Mouse (Mus musculus): ENCODE measurements around the gene Gtf2i. TPM values are rescaled to one million over a fixed set of nuclear protein-coding genes. Genes with fewer than 3 reads are reported as not detected.

Gene Gtf2i
- total and polyA plus RNA-seq, 3 experiments = 28.4 to 60.9 (median 42.2) TPM

- Histone ChIP-seq H3K4me2 (ENCODE audit: insufficient read depth, low read depth, poor library complexity, severe bottlenecking) (no peak overlapping the region), H3K9ac (ENCODE audit: insufficient read depth, low read depth) (no peak overlapping the region), H3K4me1 (ENCODE audit: control insufficient read depth in 1 of 2, insufficient read depth in 2 of 2) (peaks cover 0 to 4% of the 10 kb centered on the region in 2 experiments; a peak in 1 of 4 replicates), H3K27ac (ENCODE audit: insufficient read depth, low read depth) (no peak overlapping the region), H3K9me3 (replicated peaks; ENCODE audit: low read length) (no peaks in the 10 kb centered on the region), H3K79me2 (replicated peaks; ENCODE audit: control insufficient read depth, extremely low read depth, insufficient read depth, poor library complexity, severe bottlenecking) (no peaks in the 10 kb centered on the region), H3K4me3 (replicated peaks in 1 of 3; ENCODE audit: low read depth in 2 of 3, low read length in 2 of 3, poor library complexity in 1 of 3) (no peak overlapping the region), H3K27me3 (replicated peaks) (no peaks in the 10 kb centered on the region), H3K36me3 (replicated peaks in 1 of 2; ENCODE audit: control insufficient read depth in 1 of 2, insufficient read depth in 1 of 2, low read length in 1 of 2) (no peaks in the 10 kb centered on the region)
- TF ChIP-seq CHD1 (IDR thresholded peaks at IDR 0.05; ENCODE audit: low read depth, low read length) = no peak
- TF ChIP-seq EP300 (IDR thresholded peaks at IDR 0.05; ENCODE audit: low read length) = no peak
- TF ChIP-seq POLR2A (IDR thresholded peaks at IDR 0.05; ENCODE audit: low read depth, low read length) = no peak
- TF ChIP-seq ELF1 (IDR thresholded peaks at IDR 0.05; ENCODE audit: low read depth, low read length) = no peak
- no peak for TF ChIP-seq ETS1 (conservative IDR thresholded peaks at IDR 0.05; ENCODE audit: low read depth, low read length)
- TF ChIP-seq CTCF (conservative IDR thresholded peaks at IDR 0.05 in 1 of 2, IDR thresholded peaks at IDR 0.05 in 1 of 2; ENCODE audit: low read depth in 2 of 2, low read length in 2 of 2) = no peak
- no peak for TF ChIP-seq BHLHE40 (IDR thresholded peaks at IDR 0.05; ENCODE audit: low read depth, low read length)
- TF ChIP-seq CHD2 (IDR thresholded peaks at IDR 0.05; ENCODE audit: low read length) = no peak
- no peak for TF ChIP-seq HCFC1 (IDR thresholded peaks at IDR 0.05; ENCODE audit: low read depth, low read length)
- TF ChIP-seq USF1 (IDR thresholded peaks at IDR 0.05; ENCODE audit: low read depth, low read length) = no peak
- TF ChIP-seq NELFE (IDR thresholded peaks at IDR 0.05; ENCODE audit: low read depth, low read length) = no peak
- TF ChIP-seq UBTF (IDR thresholded peaks at IDR 0.05; ENCODE audit: low read depth, low read length) = no peak
- no peak for TF ChIP-seq ZMIZ1 (IDR thresholded peaks at IDR 0.05; ENCODE audit: low read depth, low read length)
- no peak for TF ChIP-seq TCF12 (IDR thresholded peaks at IDR 0.05; ENCODE audit: low read depth, low read length)
- TF ChIP-seq SIN3A (IDR thresholded peaks at IDR 0.05; ENCODE audit: low read length) = no peak
- no peak for TF ChIP-seq MYC (IDR thresholded peaks at IDR 0.05; ENCODE audit: low read depth, low read length)
- no peak for TF ChIP-seq MEF2A (IDR thresholded peaks at IDR 0.05; ENCODE audit: borderline replicate concordance, low read depth, low read length)
- dilution Hi-C loops (cut with MboI; ENCODE audit: extremely low pct_ligation_motif_present, extremely low pct_unique_long_range_greater_than_20kb, low sequenced_read_pairs) = no loop called here
- no peak for DNase-seq (ENCODE audit: extremely low read depth)
- in situ Hi-C loops (cut with MboI; ENCODE audit: low pct_ligation_motif_present, low pct_unique_long_range_greater_than_20kb, low sequenced_read_pairs) = loop anchor here (5.0 kb wide), 1 partner anchor 159 kb away; the partner anchor contains the start of gene Gtf2ird2
Observed at GRCm38 (mm10) chr5:134341721-134342120, 27.2 kb upstream of the Gtf2i start.

- peaks cover 0 to 4% of the 10 kb centered on the region in 2 experiments; a peak in 1 of 4 replicates for H3K4me1 ChIP-seq (ENCODE audit: control insufficient read depth in 1 of 2, insufficient read depth in 2 of 2)
- no peak overlapping the region for H3K4me3 ChIP-seq (replicated peaks in 1 of 3; ENCODE audit: low read depth in 2 of 3, low read length in 2 of 3, poor library complexity in 1 of 3)
- dilution Hi-C loops (cut with MboI; ENCODE audit: extremely low pct_ligation_motif_present, extremely low pct_unique_long_range_greater_than_20kb, low sequenced_read_pairs) (no loop called here), in situ Hi-C loops (cut with MboI; ENCODE audit: low pct_ligation_motif_present, low pct_unique_long_range_greater_than_20kb, low sequenced_read_pairs) (loop anchor here (5.0 kb wide), 1 partner anchor 159 kb away; the partner anchor contains the start of gene Gtf2ird2)
- H3K79me2 ChIP-seq (replicated peaks; ENCODE audit: control insufficient read depth, extremely low read depth, insufficient read depth, poor library complexity, severe bottlenecking) = no peaks in the 10 kb centered on the region
- H3K9ac ChIP-seq (ENCODE audit: insufficient read depth, low read depth) = no peak overlapping the region
- no peaks in the 10 kb centered on the region for H3K27me3 ChIP-seq (replicated peaks)
- peak; percentile 52 for DNase-seq (ENCODE audit: extremely low read depth)
- H3K27ac ChIP-seq (ENCODE audit: insufficient read depth, low read depth) = no peak overlapping the region
- no peaks in the 10 kb centered on the region for H3K9me3 ChIP-seq (replicated peaks; ENCODE audit: low read length)
- H3K36me3 ChIP-seq (replicated peaks in 1 of 2; ENCODE audit: control insufficient read depth in 1 of 2, insufficient read depth in 1 of 2, low read length in 1 of 2) = no peaks in the 10 kb centered on the region
- no peak overlapping the region for H3K4me2 ChIP-seq (ENCODE audit: insufficient read depth, low read depth, poor library complexity, severe bottlenecking)
- TF ChIP-seq JUN (IDR thresholded peaks at IDR 0.05; ENCODE audit: insufficient read depth, low read depth, low read length) (no peak), PAX5 (IDR thresholded peaks at IDR 0.05; ENCODE audit: low read length) (no peak), ZNF384 (IDR thresholded peaks at IDR 0.05; ENCODE audit: low read depth, low read length) (no peak; the same call in 1 of the 2 replicates), KAT2A (IDR thresholded peaks at IDR 0.05; ENCODE audit: insufficient replicate concordance, low read length) (no peak), ZKSCAN1 (IDR thresholded peaks at IDR 0.05; ENCODE audit: borderline replicate concordance, low read depth, low read length) (no peak), POLR2A (IDR thresholded peaks at IDR 0.05; ENCODE audit: low read depth, low read length) (no peak), EP300 (IDR thresholded peaks at IDR 0.05; ENCODE audit: low read length) (no peak), USF1 (IDR thresholded peaks at IDR 0.05; ENCODE audit: low read depth, low read length) (peak; percentile 57), SIN3A (IDR thresholded peaks at IDR 0.05; ENCODE audit: low read length) (no peak), MAZ (IDR thresholded peaks at IDR 0.05; ENCODE audit: low read depth, low read length) (no peak), POLR2AphosphoS2 (IDR thresholded peaks at IDR 0.05; ENCODE audit: low read depth, low read length) (no peak), TCF12 (IDR thresholded peaks at IDR 0.05; ENCODE audit: low read depth, low read length) (no peak), ETS1 (conservative IDR thresholded peaks at IDR 0.05; ENCODE audit: low read depth, low read length) (no peak), NELFE (IDR thresholded peaks at IDR 0.05; ENCODE audit: low read depth, low read length) (no peak), NRF1 (IDR thresholded peaks at IDR 0.05; ENCODE audit: low read depth, low read length) (no peak), E2F4 (IDR thresholded peaks at IDR 0.05; ENCODE audit: insufficient replicate concordance, low read depth, low read length) (no peak), HCFC1 (IDR thresholded peaks at IDR 0.05; ENCODE audit: low read depth, low read length) (no peak), MAX (IDR thresholded peaks at IDR 0.05; ENCODE audit: low read length) (peak; percentile 71; the same call in 1 of the 2 replicates), BHLHE40 (IDR thresholded peaks at IDR 0.05; ENCODE audit: low read depth, low read length) (peak; percentile 83), MAFK (IDR thresholded peaks at IDR 0.05; ENCODE audit: insufficient replicate concordance, low read length) (no peak), ELF1 (IDR thresholded peaks at IDR 0.05; ENCODE audit: low read depth, low read length) (no peak), ZC3H11A (IDR thresholded peaks at IDR 0.05; ENCODE audit: low read depth, low read length) (peak; percentile 54), CTCF (conservative IDR thresholded peaks at IDR 0.05 in 1 of 2, IDR thresholded peaks at IDR 0.05 in 1 of 2; ENCODE audit: low read depth in 2 of 2, low read length in 2 of 2) (peak in 1 of 2 experiments; percentile 78; a peak in 3 of 4 replicates), ZMIZ1 (IDR thresholded peaks at IDR 0.05; ENCODE audit: low read depth, low read length) (no peak), MYC (IDR thresholded peaks at IDR 0.05; ENCODE audit: low read depth, low read length) (peak; percentile 94), GABPA (IDR thresholded peaks at IDR 0.05; ENCODE audit: insufficient replicate concordance, low read depth, low read length) (no peak), CHD2 (IDR thresholded peaks at IDR 0.05; ENCODE audit: low read length) (no peak)
Observed at GRCm38 (mm10) chr5:134341321-134341720, 26.8 kb upstream of the Gtf2i start.

Data from CH12.LX (cell line).